Mouse (Mus musculus): ENCODE measurements at regions not wholly inside any gene's neighbourhood (a gene's known extent, or its start where the extent isn't known, plus 50 kb on each side); places are given as distances from the start of the nearest gene placed in this dataset.

DNA sequence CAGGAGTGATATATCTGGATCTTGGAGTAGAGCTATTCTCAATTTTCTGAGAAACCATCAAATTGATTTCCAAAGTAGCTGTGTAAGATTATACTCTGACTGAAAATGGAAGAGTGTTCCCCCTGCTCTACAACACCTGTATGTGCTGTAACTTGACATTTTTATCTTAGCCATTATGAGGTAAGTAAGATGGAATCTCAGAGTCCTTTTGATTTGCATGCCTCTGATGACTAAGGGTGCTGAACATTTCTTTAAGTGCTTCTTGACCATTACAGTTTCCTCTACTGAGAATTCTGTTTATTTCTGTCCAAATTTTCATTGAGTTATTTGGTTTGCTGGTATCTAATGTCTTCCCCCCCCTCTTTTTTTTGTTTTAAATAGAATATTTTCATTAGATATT is 343.0 kb downstream of the Adcyap1 start:
- no peaks in the 10 kb centered on the region for H3K4me1 ChIP-seq (replicated peaks)
- H3K27ac ChIP-seq: no peak overlapping the region
- no peak overlapping the region for H3K9ac ChIP-seq
- H3K27me3 ChIP-seq (replicated peaks): no peaks in the 10 kb centered on the region
- no peaks in the 10 kb centered on the region for H3K9me3 ChIP-seq
- no peak for ATAC-seq
- H3K4me3 ChIP-seq (replicated peaks): no peak overlapping the region
- H3K4me2 ChIP-seq (replicated peaks): no peak overlapping the region
- no peaks in the 10 kb centered on the region for H3K36me3 ChIP-seq

DNA sequence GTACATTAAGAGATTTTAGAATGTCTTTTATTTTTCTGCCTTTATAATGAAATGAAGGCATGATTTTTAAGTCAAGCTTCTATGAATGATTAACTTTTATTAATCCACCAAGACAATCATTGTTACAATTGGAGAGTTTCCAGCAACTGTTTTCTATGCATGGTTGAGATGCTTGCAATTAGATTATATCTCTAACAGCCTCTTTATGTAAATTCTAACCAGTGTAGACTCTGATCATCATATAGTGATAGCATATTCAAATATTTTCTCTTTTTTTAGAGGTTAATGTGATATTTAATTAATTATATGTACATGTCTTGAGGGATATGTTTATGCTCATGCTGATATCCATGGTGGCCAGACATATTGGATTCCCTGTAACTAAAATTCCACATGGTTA is 351.5 kb downstream of the Adcyap1 start:
- Histone ChIP-seq H3K4me3 (replicated peaks) (no peak overlapping the region), H3K4me2 (replicated peaks) (no peak overlapping the region), H3K9ac (no peak overlapping the region), H3K36me3 (no peaks in the 10 kb centered on the region), H3K27me3 (replicated peaks) (no peaks in the 10 kb centered on the region), H3K27ac (no peak overlapping the region), H3K9me3 (no peaks in the 10 kb centered on the region), H3K4me1 (replicated peaks) (no peaks in the 10 kb centered on the region)
- ATAC-seq: no peak

- H3K27ac ChIP-seq: no peak overlapping the region
- no peak overlapping the region for H3K4me3 ChIP-seq (replicated peaks)
- WGBS: 42% methylated on average over 1 of the region's 1 CpGs
- no peak for ATAC-seq
- no peaks in the 10 kb centered on the region for H3K27me3 ChIP-seq (replicated peaks)
- H3K4me2 ChIP-seq (replicated peaks): no peak overlapping the region
- no peak overlapping the region for H3K9ac ChIP-seq
- H3K9me3 ChIP-seq: no peaks in the 10 kb centered on the region
- no peaks in the 10 kb centered on the region for H3K36me3 ChIP-seq
- no peaks in the 10 kb centered on the region for H3K4me1 ChIP-seq (replicated peaks)
Measured at GRCm38 (mm10) chr17:93555872-93556271, 357.1 kb downstream of the Adcyap1 start.

DNA sequence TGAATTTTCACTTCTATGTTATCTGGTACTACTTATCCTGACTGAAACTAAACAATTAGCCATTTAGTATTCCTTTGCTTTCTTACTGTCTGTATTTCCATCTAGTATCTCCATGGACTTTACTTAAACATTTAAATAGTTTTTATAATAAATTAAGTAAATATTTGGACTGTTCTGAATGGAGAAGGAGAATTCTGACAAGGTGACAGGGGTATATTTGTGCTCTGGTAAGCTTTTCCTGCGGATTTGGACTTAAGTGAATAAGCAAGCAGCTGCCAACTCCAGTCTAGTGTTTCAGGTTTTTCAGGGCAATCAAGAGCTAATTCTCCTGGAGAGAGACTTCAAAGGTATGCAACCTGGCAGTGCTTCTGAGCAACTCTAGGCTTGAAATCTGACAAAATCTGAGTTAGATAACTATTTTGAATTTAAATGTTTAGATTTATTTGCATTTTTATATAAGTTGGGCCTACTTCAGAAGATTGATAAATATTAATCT is 364.5 kb downstream of the Adcyap1 start:
- 24% methylated on average over 1 of the region's 1 CpGs for WGBS
- H3K4me2 ChIP-seq (replicated peaks): no peak overlapping the region
- ATAC-seq: no peak

GRCm38 (mm10) chr17:93579981-93580380 is 381.2 kb downstream of the Adcyap1 start:
- ATAC-seq: no peak
- Histone ChIP-seq H3K9ac (no peak overlapping the region), H3K4me1 (replicated peaks) (no peaks in the 10 kb centered on the region), H3K27me3 (replicated peaks) (no peaks in the 10 kb centered on the region), H3K36me3 (no peaks in the 10 kb centered on the region), H3K27ac (no peak overlapping the region), H3K4me3 (replicated peaks) (no peak overlapping the region), H3K4me2 (replicated peaks) (no peak overlapping the region), H3K9me3 (no peaks in the 10 kb centered on the region)
- WGBS: 89% methylated on average over 5 of the region's 5 CpGs

More for the DNA sequence above, 364.5 kb downstream of the Adcyap1 start:
- Histone ChIP-seq H3K27me3 (replicated peaks) (no peaks in the 10 kb centered on the region), H3K4me1 (replicated peaks) (no peaks in the 10 kb centered on the region), H3K36me3 (no peaks in the 10 kb centered on the region), H3K27ac (no peak overlapping the region), H3K9me3 (no peaks in the 10 kb centered on the region), H3K9ac (no peak overlapping the region), H3K4me3 (replicated peaks) (no peak overlapping the region)

GRCm38 (mm10) chr17:93598181-93598685 is 399.4 kb downstream of the Adcyap1 start:
- no peaks in the 10 kb centered on the region for H3K27me3 ChIP-seq (replicated peaks)
- no peaks in the 10 kb centered on the region for H3K9me3 ChIP-seq
- H3K9ac ChIP-seq: no peak overlapping the region
- H3K36me3 ChIP-seq: no peaks in the 10 kb centered on the region
- no peaks in the 10 kb centered on the region for H3K4me1 ChIP-seq (replicated peaks)
- no peak overlapping the region for H3K4me3 ChIP-seq (replicated peaks)
- 94% methylated on average over 2 of the region's 2 CpGs for WGBS
- H3K4me2 ChIP-seq (replicated peaks): no peak overlapping the region
- H3K27ac ChIP-seq: no peak overlapping the region
- ATAC-seq: no peak

DNA sequence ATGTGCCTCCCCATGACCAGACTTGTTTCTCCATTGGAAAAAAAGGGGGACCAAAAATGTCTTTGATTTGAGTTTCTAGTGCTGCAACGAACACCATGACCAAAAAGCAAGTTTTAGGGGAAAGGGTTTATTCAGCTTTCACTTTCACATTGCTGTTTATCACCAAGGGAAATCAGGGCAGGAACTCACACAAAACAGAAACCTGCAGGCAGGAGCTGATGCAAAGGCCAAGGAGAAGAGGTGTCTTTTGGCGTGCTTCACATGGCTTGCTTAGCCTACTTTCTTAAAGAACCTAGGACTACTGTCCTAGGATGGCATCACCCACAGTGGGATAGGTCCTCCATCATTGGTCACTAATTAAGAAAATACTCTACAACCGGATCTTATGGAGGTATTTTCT is 401.4 kb downstream of the Adcyap1 start:
- WGBS: 74% methylated on average over 3 of the region's 3 CpGs
- Histone ChIP-seq H3K4me1 (replicated peaks) (no peaks in the 10 kb centered on the region), H3K27ac (no peak overlapping the region), H3K9ac (no peak overlapping the region), H3K4me2 (replicated peaks) (no peak overlapping the region), H3K9me3 (no peaks in the 10 kb centered on the region), H3K4me3 (replicated peaks) (no peak overlapping the region), H3K27me3 (replicated peaks) (no peaks in the 10 kb centered on the region), H3K36me3 (no peaks in the 10 kb centered on the region)
- no peak for ATAC-seq

GRCm38 (mm10) chr17:93609261-93609660 is 410.4 kb downstream of the Adcyap1 start:
- no peak overlapping the region for H3K4me2 ChIP-seq (replicated peaks)
- no peaks in the 10 kb centered on the region for H3K36me3 ChIP-seq
- H3K27ac ChIP-seq: no peak overlapping the region
- no peak overlapping the region for H3K9ac ChIP-seq
- H3K9me3 ChIP-seq: no peaks in the 10 kb centered on the region
- H3K4me3 ChIP-seq (replicated peaks): no peak overlapping the region
- H3K4me1 ChIP-seq (replicated peaks): no peaks in the 10 kb centered on the region
- WGBS: 72% methylated on average over 1 of the region's 1 CpGs
- no peaks in the 10 kb centered on the region for H3K27me3 ChIP-seq (replicated peaks)
- ATAC-seq: no peak

- Histone ChIP-seq H3K27ac (no peak overlapping the region), H3K9ac (no peak overlapping the region), H3K4me2 (replicated peaks) (no peak overlapping the region), H3K4me1 (replicated peaks) (no peaks in the 10 kb centered on the region), H3K27me3 (replicated peaks) (no peaks in the 10 kb centered on the region), H3K36me3 (no peaks in the 10 kb centered on the region), H3K4me3 (replicated peaks) (no peak overlapping the region), H3K9me3 (no peaks in the 10 kb centered on the region)
- 44% methylated on average over 1 of the region's 1 CpGs for WGBS
- ATAC-seq: no peak
Measured at GRCm38 (mm10) chr17:93609942-93610596, 411.3 kb downstream of the Adcyap1 start.
